Mouse (Mus musculus) heart, embryonic 12.5 days (tissue): ENCODE results near the gene Sit1. TPM values are rescaled to one million over a fixed set of nuclear protein-coding genes. Genes with fewer than 3 reads are reported as not detected.
A peak's percentile ranks its signal among the peaks of the same experiment; 100 is the strongest.

Experiments
- ATAC-seq: fragments of 200-750 bp; cut with Nextera tagmentation; 2 replicates; pipeline ENCODE4 v1.8.0; 2017; ENCODE audit warnings: moderate TSS enrichment, moderate library complexity; ENCODE audit not compliant: insufficient number of reproducible peaks, low FRiP score
- H3K27ac ChIP-seq: fragments of 300-500 bp; sonication (generic); 2 replicates; pipeline ENCODE4 v1.5.1; 2016; ENCODE audit warnings: mild to moderate bottlenecking, moderate library complexity; ENCODE audit not compliant: poor library complexity, severe bottlenecking
- H3K27me3 ChIP-seq: fragments of 300-500 bp; sonication (generic); replicated peaks from 2 replicates; pipeline ENCODE4 v1.6.1; 2016; ENCODE audit warnings: mild to moderate bottlenecking, moderate library complexity
- H3K36me3 ChIP-seq: fragments of 300-500 bp; sonication (generic); 2 replicates; pipeline ENCODE4 v1.6.1; 2016; ENCODE audit warnings: mild to moderate bottlenecking, moderate library complexity
- H3K4me1 ChIP-seq: fragments of 300-500 bp; sonication (generic); replicated peaks from 2 replicates; pipeline ENCODE4 v1.6.1; 2016; ENCODE audit warnings: mild to moderate bottlenecking
- H3K4me2 ChIP-seq: fragments of 300-500 bp; sonication (generic); 2 replicates; pipeline ENCODE4 v1.6.1; 2016; ENCODE audit warnings: mild to moderate bottlenecking, moderate library complexity
- H3K4me3 ChIP-seq: fragments of 300-500 bp; sonication (generic); 2 replicates; pipeline ENCODE4 v1.5.1; 2016; ENCODE audit warnings: mild to moderate bottlenecking
- H3K9ac ChIP-seq: fragments of 300-500 bp; sonication (generic); 2 replicates; pipeline ENCODE4 v1.6.1; 2016; ENCODE audit warnings: mild to moderate bottlenecking, moderate library complexity
- H3K9me3 ChIP-seq: fragments of 300-500 bp; sonication (generic); replicated peaks from 2 replicates; pipeline ENCODE4 v1.6.1; 2016; ENCODE audit warnings: mild to moderate bottlenecking, moderate library complexity
- WGBS: fragments of 180-500 bp; shearing (Covaris S2); methylation state at CpG from one replicate; pipeline ENCODE4 v1.1.7; 2016; 5-methylcytosine and 5-hydroxymethylcytosine counted together
- polyA plus RNA-seq: library from polyadenylated mRNA; unstranded; fragments of >200 nt; fragmentation: Nextera tagmentation; extraction: Ambion mirVana; gene quantifications from 2 replicates; pipeline ENCODE4 v1.2.1, GENCODE M21; 2016

Sit1 gene
- polyA plus RNA-seq, 1 experiment from 2014 or later, result not detected

- Histone ChIP-seq H3K4me3 (peak overlapping the region; percentile 94), H3K27ac (peak overlapping the region; percentile 91), H3K4me1 (peaks cover 12% of the 10 kb centered on the region), H3K9me3 (peaks cover 3% of the 10 kb centered on the region; the same call in 1 of the 2 replicates), H3K9ac (peak overlapping the region; percentile 99), H3K4me2 (peak overlapping the region; percentile 80), H3K36me3 (peaks cover 22% of the 10 kb centered on the region), H3K27me3 (no peaks in the 10 kb centered on the region)
- under 1% methylated on average over 33 of the region's 33 CpGs for WGBS
- ATAC-seq, result peak; percentile 93
Observed at GRCm38 (mm10) chr4:43442044-43442443, 41.5 kb downstream of the Sit1 start.

- peaks cover 18% of the 10 kb centered on the region for H3K36me3 ChIP-seq
- 24% methylated on average over 4 of the region's 4 CpGs for WGBS
- peaks cover 12% of the 10 kb centered on the region for H3K4me1 ChIP-seq
- ATAC-seq, result no peak
- H3K4me3 ChIP-seq, result peak within 1 kb of the TSS; percentile 94
- H3K27ac ChIP-seq, result peak within 1 kb of the TSS; percentile 91
- peak within 1 kb of the TSS; percentile 80 for H3K4me2 ChIP-seq
- peaks cover 3% of the 10 kb centered on the region; the same call in 1 of the 2 replicates for H3K9me3 ChIP-seq
- peak within 1 kb of the TSS; percentile 99 for H3K9ac ChIP-seq
- no peaks in the 10 kb centered on the region for H3K27me3 ChIP-seq
Observed at GRCm38 (mm10) chr4:43441639-43442038, 41.9 kb downstream of the Sit1 start, which contains the start of gene Tesk1. Gene Tesk1, plus strand, starts transcription at chr4:43441939.

GRCm38 (mm10) chr4:43432832-43433231 is 50.7 kb downstream of the Sit1 start:
- H3K36me3 ChIP-seq, result no peaks in the 10 kb centered on the region
- WGBS, result 73% methylated on average over 1 of the region's 1 CpGs
- no peak for ATAC-seq
- H3K9ac ChIP-seq, result no peak overlapping the region
- peaks cover 15% of the 10 kb centered on the region for H3K27me3 ChIP-seq
- no peaks in the 10 kb centered on the region for H3K9me3 ChIP-seq
- no peak overlapping the region for H3K4me2 ChIP-seq
- peaks cover 12% of the 10 kb centered on the region for H3K4me1 ChIP-seq
- no peak overlapping the region for H3K4me3 ChIP-seq
- H3K27ac ChIP-seq, result no peak overlapping the region

Other genes with a start within 250 kb of the Sit1 start
- gene Atp8b5, start 216.6 kb downstream of the Sit1 start, polyA plus RNA-seq, result 0.21 TPM in 1 of 2 replicates, not detected in the other
- gene Rusc2, start 101.8 kb downstream of the Sit1 start, polyA plus RNA-seq, result 14.1 and 15.7 TPM in 2 replicates
- gene Fam166b, start 54.6 kb downstream of the Sit1 start, polyA plus RNA-seq, result 0.14 TPM in 1 of 2 replicates, not detected in the other
- 10.3 and 11.6 TPM in 2 replicates for gene Tesk1, start 41.8 kb downstream of the Sit1 start, polyA plus RNA-seq
- 0.82 and 2.0 TPM in 2 replicates for gene Cd72, start 29.1 kb downstream of the Sit1 start, polyA plus RNA-seq
- 63.6 and 66.4 TPM in 2 replicates for gene Ccdc107, start 9.2 kb upstream of the Sit1 start, polyA plus RNA-seq
- 37.7 and 38.7 TPM in 2 replicates for gene Arhgef39, start 16.0 kb upstream of the Sit1 start, polyA plus RNA-seq
- 1.6 and 2.0 TPM in 2 replicates for gene Car9, start 23.2 kb upstream of the Sit1 start, polyA plus RNA-seq
- 153 and 155 TPM in 2 replicates for gene Tpm2, start 40.0 kb upstream of the Sit1 start, polyA plus RNA-seq
- 57.2 and 61.2 TPM in 2 replicates for gene Creb3, start 78.6 kb upstream of the Sit1 start, polyA plus RNA-seq
- gene Tln1, start 79.0 kb upstream of the Sit1 start, polyA plus RNA-seq, result 117 and 124 TPM in 2 replicates
- gene Rgp1, start 95.0 kb upstream of the Sit1 start, polyA plus RNA-seq, result 20.4 and 26.4 TPM in 2 replicates
- 25.5 and 25.8 TPM in 2 replicates for gene Gba2, start 95.1 kb upstream of the Sit1 start, polyA plus RNA-seq
- gene Msmp, start 100.8 kb upstream of the Sit1 start, polyA plus RNA-seq, result 0.50 and 1.3 TPM in 2 replicates
- gene Npr2, start 148.2 kb upstream of the Sit1 start, polyA plus RNA-seq, result 11.0 and 11.2 TPM in 2 replicates
- 0.40 and 0.51 TPM in 2 replicates for gene Spag8, start 169.9 kb upstream of the Sit1 start, polyA plus RNA-seq
- gene Hint2, start 172.7 kb upstream of the Sit1 start, polyA plus RNA-seq, result 130 and 139 TPM in 2 replicates
- gene Tmem8b, start 185.2 kb upstream of the Sit1 start, polyA plus RNA-seq, result 5.1 and 5.6 TPM in 2 replicates
- 3.8 and 3.9 TPM in 2 replicates for gene Fam221b, start 185.4 kb upstream of the Sit1 start, polyA plus RNA-seq
- not detected in 2 replicates for gene Olfr70, start 217.1 kb upstream of the Sit1 start, polyA plus RNA-seq
- not detected in 2 replicates for gene Olfr71, start 226.5 kb upstream of the Sit1 start, polyA plus RNA-seq
- 0.96 and 1.0 TPM in 2 replicates for gene Hrct1, start 243.5 kb upstream of the Sit1 start, polyA plus RNA-seq
- gene Spaar, start 246.3 kb upstream of the Sit1 start, polyA plus RNA-seq, result 0.15 and 0.35 TPM in 2 replicates